Mouse (Mus musculus) limb, embryonic 14.5 days (tissue): Measurements from ENCODE around the gene Rundc1. TPM values are rescaled to one million over a fixed set of nuclear protein-coding genes. Genes with fewer than 3 reads are reported as not detected.

ENCODE experiments used
- ATAC-seq: fragments of 200-750 bp; cut with Nextera tagmentation; 2 replicates; pipeline ENCODE4 v1.8.0; 2017; ENCODE audit warnings: low read depth, moderate number of reproducible peaks, moderate TSS enrichment; ENCODE audit not compliant: low FRiP score
- DNase-seq: peaks from one replicate; pipeline ENCODE4 v3.0.0-alpha.2; 2015; ENCODE audit warnings: low spot score
- H3K27ac ChIP-seq: fragments of 300-500 bp; sonication (generic); replicated peaks from 2 replicates; pipeline ENCODE4 v1.5.1; 2014; ENCODE audit warnings: low read depth, mild to moderate bottlenecking, low read length, moderate library complexity, mixed read lengths
- H3K27me3 ChIP-seq: fragments of 300-500 bp; sonication (generic); 2 replicates; pipeline ENCODE4 v1.6.1; 2014; ENCODE audit warnings: low read length, mixed read lengths; ENCODE audit not compliant: control insufficient read depth, insufficient read depth
- H3K36me3 ChIP-seq: fragments of 300-500 bp; sonication (generic); 2 replicates; pipeline ENCODE4 v1.6.1; 2014; ENCODE audit warnings: mild to moderate bottlenecking, low read length, moderate library complexity, mixed read lengths; ENCODE audit not compliant: control insufficient read depth, insufficient read depth
- H3K4me1 ChIP-seq: fragments of 300-500 bp; sonication (generic); 2 replicates; pipeline ENCODE4 v1.6.1; 2014; ENCODE audit warnings: antibody characterized with exemption, low read length, mixed read lengths; ENCODE audit not compliant: control insufficient read depth, insufficient read depth
- H3K4me2 ChIP-seq: fragments of 300-500 bp; sonication (generic); replicated peaks from 2 replicates; pipeline ENCODE4 v1.6.1; 2014; ENCODE audit warnings: low read depth, mild to moderate bottlenecking, low read length, moderate library complexity; ENCODE audit not compliant: severe bottlenecking
- H3K4me3 ChIP-seq: fragments of 300-500 bp; sonication (generic); replicated peaks from 2 replicates; pipeline ENCODE4 v1.5.1; 2014; ENCODE audit warnings: low read length
- H3K9ac ChIP-seq: fragments of 300-500 bp; sonication (generic); 2 replicates; pipeline ENCODE4 v1.6.1; 2014; ENCODE audit warnings: mild to moderate bottlenecking, low read depth, low read length, moderate library complexity; ENCODE audit not compliant: severe bottlenecking
- H3K9me3 ChIP-seq: fragments of 300-500 bp; sonication (generic); 2 replicates; pipeline ENCODE4 v1.6.1; 2016; ENCODE audit warnings: low read length; ENCODE audit not compliant: control insufficient read depth
- POLR2A ChIP-seq: fragments of 200-500 bp; IDR thresholded peaks from 2 replicates; pipeline ENCODE4 v1.8.0; 2012; ENCODE audit warnings: inconsistent platforms, mild to moderate bottlenecking, moderate library complexity, borderline replicate concordance; ENCODE audit not compliant: insufficient read depth, insufficient read length; ENCODE audit errors: extremely low read depth
- WGBS: fragments of 180-500 bp; shearing (Covaris S2); extraction: QIAGEN DNeasy Blood & Tissue Kit; methylation state at CpG from one replicate; pipeline ENCODE4 v1.1.7; 2014; 5-methylcytosine and 5-hydroxymethylcytosine counted together
- microRNA-seq: library from miRNA; unstranded; fragments of <30 nt; microRNA quantifications from one replicate; pipeline ENCODE4, GENCODE M21; 2016
- polyA plus RNA-seq, 2 experiments: library from polyadenylated mRNA; depleted of rRNA in 1 of 2; stranded (reverse) in 1 of 2; unstranded in 1 of 2; fragments of >200 nt; fragmentation: Nextera tagmentation in 1 of 2; extraction: Ambion mirVana in 1 of 2; gene quantifications; 2 replicates each; pipeline versions ENCODE4 v1.2.1 to v1.2.3; 2012 to 2014

The Rundc1 gene
- polyA plus RNA-seq, 2 experiments: 17.8 to 19.3 TPM

GRCm38 (mm10) chr11:101477552-101478211 lies 52.8 kb downstream of the Rundc1 start:
- H3K27ac ChIP-seq: no peak overlapping the region
- TF ChIP-seq POLR2A: no peak
- ATAC-seq (no peak), DNase-seq (no peak)
- H3K4me1 ChIP-seq: no peaks in the 10 kb centered on the region
- no peak overlapping the region for H3K4me2 ChIP-seq
- no peaks in the 10 kb centered on the region for H3K27me3 ChIP-seq
- no peak overlapping the region for H3K4me3 ChIP-seq
- no peak overlapping the region for H3K9ac ChIP-seq
- WGBS: 55% methylated on average over 10 of the region's 10 CpGs
- H3K9me3 ChIP-seq: no peaks in the 10 kb centered on the region
- H3K36me3 ChIP-seq: no peaks in the 10 kb centered on the region

GRCm38 (mm10) chr11:101479171-101479635 lies 54.3 kb downstream of the Rundc1 start:
- no peak for TF ChIP-seq POLR2A
- Histone ChIP-seq H3K9ac (0 out of 2 replicates have a peak overlapping the region, but pooled peaks have one; percentile 25), H3K27ac (no peak overlapping the region), H3K36me3 (no peaks in the 10 kb centered on the region), H3K9me3 (no peaks in the 10 kb centered on the region), H3K4me3 (no peak overlapping the region), H3K27me3 (no peaks in the 10 kb centered on the region), H3K4me1 (no peaks in the 10 kb centered on the region), H3K4me2 (no peak overlapping the region)
- DNase-seq (no peak), ATAC-seq (no peak)
- WGBS: 17% methylated on average over 18 of the region's 18 CpGs

GRCm38 (mm10) chr11:101480912-101481311 lies 56.0 kb downstream of the Rundc1 start:
- Histone ChIP-seq H3K36me3 (no peaks in the 10 kb centered on the region), H3K27me3 (no peaks in the 10 kb centered on the region), H3K9me3 (no peaks in the 10 kb centered on the region), H3K4me3 (no peak overlapping the region), H3K9ac (no peak overlapping the region), H3K27ac (no peak overlapping the region), H3K4me1 (no peaks in the 10 kb centered on the region), H3K4me2 (no peak overlapping the region)
- TF ChIP-seq POLR2A: no peak
- 30% methylated on average over 6 of the region's 6 CpGs for WGBS
- DNase-seq: no peak
- ATAC-seq: no peak

- DNase-seq (no peak), ATAC-seq (no peak)
- Histone ChIP-seq H3K4me1 (no peaks in the 10 kb centered on the region), H3K4me2 (no peak overlapping the region), H3K9ac (no peak overlapping the region), H3K27me3 (no peaks in the 10 kb centered on the region), H3K9me3 (no peaks in the 10 kb centered on the region), H3K27ac (no peak overlapping the region), H3K36me3 (peaks cover 10% of the 10 kb centered on the region), H3K4me3 (no peak overlapping the region)
- TF ChIP-seq POLR2A: no peak
- WGBS: 50% methylated on average over 3 of the region's 3 CpGs
Measured at GRCm38 (mm10) chr11:101483804-101484203, 58.9 kb downstream of the Rundc1 start.

GRCm38 (mm10) chr11:101484245-101484644 lies 59.4 kb downstream of the Rundc1 start:
- Histone ChIP-seq H3K4me2 (no peak overlapping the region), H3K9ac (no peak overlapping the region), H3K27ac (no peak overlapping the region), H3K9me3 (no peaks in the 10 kb centered on the region), H3K36me3 (peaks cover 14% of the 10 kb centered on the region), H3K27me3 (no peaks in the 10 kb centered on the region), H3K4me3 (no peak overlapping the region), H3K4me1 (no peaks in the 10 kb centered on the region)
- TF ChIP-seq POLR2A: no peak
- DNase-seq: no peak
- 77% methylated on average over 6 of the region's 6 CpGs for WGBS
- no peak for ATAC-seq

GRCm38 (mm10) chr11:101484814-101485213 lies 59.9 kb downstream of the Rundc1 start:
- ATAC-seq (no peak), DNase-seq (no peak)
- H3K4me3 ChIP-seq: no peak overlapping the region
- no peak for TF ChIP-seq POLR2A
- no peak overlapping the region for H3K4me2 ChIP-seq
- no peaks in the 10 kb centered on the region for H3K4me1 ChIP-seq
- H3K36me3 ChIP-seq: peaks cover 14% of the 10 kb centered on the region
- 83% methylated on average over 7 of the region's 7 CpGs for WGBS
- no peaks in the 10 kb centered on the region for H3K9me3 ChIP-seq
- H3K27me3 ChIP-seq: no peaks in the 10 kb centered on the region
- H3K27ac ChIP-seq: no peak overlapping the region
- no peak overlapping the region for H3K9ac ChIP-seq

Small RNA genes lying within 50 kb of the gene (microRNA-seq; reads per million reads assigned to microRNA genes)
- gene Mir6929: not detected

Other genes with a start within 250 kb of the Rundc1 start
- 0.09 and 0.17 TPM in 2 replicates for gene Ccr10, start 249.6 kb upstream of the Rundc1 start, polyA plus RNA-seq (2012; rRNA removed)
- 0.11 and 0.41 TPM in 2 replicates for gene Ccr10, start 249.6 kb upstream of the Rundc1 start, polyA plus RNA-seq (2014; fragmentation: Nextera tagmentation; extraction: Ambion mirVana)
- 28.3 and 28.4 TPM in 2 replicates for gene Ezh1, start 198.6 kb upstream of the Rundc1 start, polyA plus RNA-seq (2012; rRNA removed)
- 14.4 and 17.0 TPM in 2 replicates for gene Ezh1, start 198.6 kb upstream of the Rundc1 start, polyA plus RNA-seq (2014; fragmentation: Nextera tagmentation; extraction: Ambion mirVana)
- gene Ramp2, start 179.1 kb upstream of the Rundc1 start, polyA plus RNA-seq (2012; rRNA removed): 89.4 and 108 TPM in 2 replicates
- 98.9 and 104 TPM in 2 replicates for gene Ramp2, start 179.1 kb upstream of the Rundc1 start, polyA plus RNA-seq (2014; fragmentation: Nextera tagmentation; extraction: Ambion mirVana)
- 70.3 and 71.7 TPM in 2 replicates for gene Vps25, start 171.4 kb upstream of the Rundc1 start, polyA plus RNA-seq (2012; rRNA removed)
- gene Vps25, start 171.4 kb upstream of the Rundc1 start, polyA plus RNA-seq (2014; fragmentation: Nextera tagmentation; extraction: Ambion mirVana): 120 and 124 TPM in 2 replicates
- gene Wnk4, start 164.5 kb upstream of the Rundc1 start, polyA plus RNA-seq (2012; rRNA removed): 14.9 and 18.4 TPM in 2 replicates
- 9.9 and 10.7 TPM in 2 replicates for gene Wnk4, start 164.5 kb upstream of the Rundc1 start, polyA plus RNA-seq (2014; fragmentation: Nextera tagmentation; extraction: Ambion mirVana)
- gene Cntd1, start 146.1 kb upstream of the Rundc1 start, polyA plus RNA-seq (2012; rRNA removed): 1.1 and 1.6 TPM in 2 replicates
- 0.61 and 0.93 TPM in 2 replicates for gene Cntd1, start 146.1 kb upstream of the Rundc1 start, polyA plus RNA-seq (2014; fragmentation: Nextera tagmentation; extraction: Ambion mirVana)
- 110 and 183 TPM in 2 replicates for gene Coa3, start 146.0 kb upstream of the Rundc1 start, polyA plus RNA-seq (2012; rRNA removed)
- 182 and 187 TPM in 2 replicates for gene Coa3, start 146.0 kb upstream of the Rundc1 start, polyA plus RNA-seq (2014; fragmentation: Nextera tagmentation; extraction: Ambion mirVana)
- gene Becn1, start 122.8 kb upstream of the Rundc1 start, polyA plus RNA-seq (2012; rRNA removed): 86.5 and 100 TPM in 2 replicates
- gene Becn1, start 122.8 kb upstream of the Rundc1 start, polyA plus RNA-seq (2014; fragmentation: Nextera tagmentation; extraction: Ambion mirVana): 118 and 135 TPM in 2 replicates
- 128 and 142 TPM in 2 replicates for gene Psme3, start 108.9 kb upstream of the Rundc1 start, polyA plus RNA-seq (2012; rRNA removed)
- 105 TPM in 2 replicates for gene Psme3, start 108.9 kb upstream of the Rundc1 start, polyA plus RNA-seq (2014; fragmentation: Nextera tagmentation; extraction: Ambion mirVana)
- 6.2 and 8.2 TPM in 2 replicates for gene Aoc2, start 100.0 kb upstream of the Rundc1 start, polyA plus RNA-seq (2012; rRNA removed)
- 0.84 and 0.86 TPM in 2 replicates for gene Aoc2, start 100.0 kb upstream of the Rundc1 start, polyA plus RNA-seq (2014; fragmentation: Nextera tagmentation; extraction: Ambion mirVana)
- gene Aoc3, start 94.5 kb upstream of the Rundc1 start, polyA plus RNA-seq (2012; rRNA removed): 3.1 TPM in 2 replicates
- gene Aoc3, start 94.5 kb upstream of the Rundc1 start, polyA plus RNA-seq (2014; fragmentation: Nextera tagmentation; extraction: Ambion mirVana): 0.68 and 1.0 TPM in 2 replicates
- not detected in 2 replicates for gene G6pc, start 57.5 kb upstream of the Rundc1 start, polyA plus RNA-seq (2012; rRNA removed)
- gene G6pc, start 57.5 kb upstream of the Rundc1 start, polyA plus RNA-seq (2014; fragmentation: Nextera tagmentation; extraction: Ambion mirVana): not detected in 2 replicates
- gene Aarsd1, start 7.5 kb upstream of the Rundc1 start, polyA plus RNA-seq (2012; rRNA removed): 39.3 and 41.1 TPM in 2 replicates
- 62.8 and 63.2 TPM in 2 replicates for gene Aarsd1, start 7.5 kb upstream of the Rundc1 start, polyA plus RNA-seq (2014; fragmentation: Nextera tagmentation; extraction: Ambion mirVana)
- 1.3 and 4.2 TPM in 2 replicates for gene Gm27029, start 289 bp upstream of the Rundc1 start, polyA plus RNA-seq (2012; rRNA removed)
- gene Gm27029, start 289 bp upstream of the Rundc1 start, polyA plus RNA-seq (2014; fragmentation: Nextera tagmentation; extraction: Ambion mirVana): 11.8 and 12.1 TPM in 2 replicates
- gene Ptges3l, start 248 bp downstream of the Rundc1 start, polyA plus RNA-seq (2012; rRNA removed): 23.7 and 27.5 TPM in 2 replicates
- 13.9 and 20.5 TPM in 2 replicates for gene Ptges3l, start 248 bp downstream of the Rundc1 start, polyA plus RNA-seq (2014; fragmentation: Nextera tagmentation; extraction: Ambion mirVana)
- gene Rpl27, start 17.2 kb downstream of the Rundc1 start, polyA plus RNA-seq (2012; rRNA removed): 1,216 and 1,303 TPM in 2 replicates
- 384 and 422 TPM in 2 replicates for gene Rpl27, start 17.2 kb downstream of the Rundc1 start, polyA plus RNA-seq (2014; fragmentation: Nextera tagmentation; extraction: Ambion mirVana)
- 13.1 and 15.2 TPM in 2 replicates for gene Ifi35, start 23.3 kb downstream of the Rundc1 start, polyA plus RNA-seq (2012; rRNA removed)
- gene Ifi35, start 23.3 kb downstream of the Rundc1 start, polyA plus RNA-seq (2014; fragmentation: Nextera tagmentation; extraction: Ambion mirVana): 16.1 and 16.7 TPM in 2 replicates
- 20.7 and 21.8 TPM in 2 replicates for gene Rnd2, start 39.9 kb downstream of the Rundc1 start, polyA plus RNA-seq (2012; rRNA removed)
- gene Rnd2, start 39.9 kb downstream of the Rundc1 start, polyA plus RNA-seq (2014; fragmentation: Nextera tagmentation; extraction: Ambion mirVana): 8.4 and 10.4 TPM in 2 replicates
- gene Vat1, start 41.1 kb downstream of the Rundc1 start, polyA plus RNA-seq (2012; rRNA removed): 88.0 and 96.1 TPM in 2 replicates
- 56.1 and 63.3 TPM in 2 replicates for gene Vat1, start 41.1 kb downstream of the Rundc1 start, polyA plus RNA-seq (2014; fragmentation: Nextera tagmentation; extraction: Ambion mirVana)
- gene Brca1, start 126.9 kb downstream of the Rundc1 start, polyA plus RNA-seq (2012; rRNA removed): 8.7 and 9.9 TPM in 2 replicates
- 10.7 and 11.6 TPM in 2 replicates for gene Brca1, start 126.9 kb downstream of the Rundc1 start, polyA plus RNA-seq (2014; fragmentation: Nextera tagmentation; extraction: Ambion mirVana)
- 82.7 and 93.1 TPM in 2 replicates for gene Nbr1, start 127.1 kb downstream of the Rundc1 start, polyA plus RNA-seq (2012; rRNA removed)
- 62.8 and 71.3 TPM in 2 replicates for gene Nbr1, start 127.1 kb downstream of the Rundc1 start, polyA plus RNA-seq (2014; fragmentation: Nextera tagmentation; extraction: Ambion mirVana)
- gene Tmem106a, start 157.2 kb downstream of the Rundc1 start, polyA plus RNA-seq (2012; rRNA removed): 9.3 and 11.6 TPM in 2 replicates
- 3.8 and 5.4 TPM in 2 replicates for gene Tmem106a, start 157.2 kb downstream of the Rundc1 start, polyA plus RNA-seq (2014; fragmentation: Nextera tagmentation; extraction: Ambion mirVana)
- not detected in 2 replicates for gene Gm11634, start 174.2 kb downstream of the Rundc1 start, polyA plus RNA-seq (2012; rRNA removed)
- gene Gm11634, start 174.2 kb downstream of the Rundc1 start, polyA plus RNA-seq (2014; fragmentation: Nextera tagmentation; extraction: Ambion mirVana): not detected in 2 replicates
- gene Rdm1, start 202.1 kb downstream of the Rundc1 start, polyA plus RNA-seq (2012; rRNA removed): 35.5 and 36.0 TPM in 2 replicates
- 39.2 and 39.4 TPM in 2 replicates for gene Rdm1, start 202.1 kb downstream of the Rundc1 start, polyA plus RNA-seq (2014; fragmentation: Nextera tagmentation; extraction: Ambion mirVana)
- gene Arl4d, start 240.5 kb downstream of the Rundc1 start, polyA plus RNA-seq (2012; rRNA removed): 3.0 and 4.2 TPM in 2 replicates
- 2.5 and 3.6 TPM in 2 replicates for gene Arl4d, start 240.5 kb downstream of the Rundc1 start, polyA plus RNA-seq (2014; fragmentation: Nextera tagmentation; extraction: Ambion mirVana)